Mouse (Mus musculus) CH12.LX (cell line): Measurements from ENCODE around the gene Add1.

ENCODE experiments used
- CTCF ChIP-seq, 2 experiments: IDR thresholded peaks in 1 of 2; conservative IDR thresholded peaks in 1 of 2; 2 replicates each; pipeline ENCODE4 v1.5.1; 2011 to 2012; ENCODE audit warnings: low read depth in 2 of 2, low read length in 2 of 2, improper control_type of control experiment in 1 of 2, inconsistent platforms in 1 of 2, mild to moderate bottlenecking in 1 of 2, moderate library complexity in 1 of 2
- MAZ ChIP-seq: IDR thresholded peaks from 2 replicates; pipeline ENCODE4 v1.6.1; 2012; ENCODE audit warnings: low read depth, mild to moderate bottlenecking, inconsistent platforms, low read length, improper control_type of control experiment, moderate library complexity
- NELFE ChIP-seq: IDR thresholded peaks from 2 replicates; pipeline ENCODE4 v1.6.1; 2011; ENCODE audit warnings: low read depth, low read length, improper control_type of control experiment
- POLR2A ChIP-seq: IDR thresholded peaks from 2 replicates; pipeline ENCODE4 v1.6.1; 2011; ENCODE audit warnings: low read depth, mild to moderate bottlenecking, improper control_type of control experiment, low read length
- USF1 ChIP-seq: IDR thresholded peaks from 2 replicates; pipeline ENCODE4 v1.6.1; 2014; ENCODE audit warnings: low read depth, mild to moderate bottlenecking, inconsistent platforms, low read length, improper control_type of control experiment
- ZC3H11A ChIP-seq: IDR thresholded peaks from 2 replicates; pipeline ENCODE4 v1.6.1; 2012; ENCODE audit warnings: low read depth, mild to moderate bottlenecking, inconsistent platforms, low read length, improper control_type of control experiment

DNA sequence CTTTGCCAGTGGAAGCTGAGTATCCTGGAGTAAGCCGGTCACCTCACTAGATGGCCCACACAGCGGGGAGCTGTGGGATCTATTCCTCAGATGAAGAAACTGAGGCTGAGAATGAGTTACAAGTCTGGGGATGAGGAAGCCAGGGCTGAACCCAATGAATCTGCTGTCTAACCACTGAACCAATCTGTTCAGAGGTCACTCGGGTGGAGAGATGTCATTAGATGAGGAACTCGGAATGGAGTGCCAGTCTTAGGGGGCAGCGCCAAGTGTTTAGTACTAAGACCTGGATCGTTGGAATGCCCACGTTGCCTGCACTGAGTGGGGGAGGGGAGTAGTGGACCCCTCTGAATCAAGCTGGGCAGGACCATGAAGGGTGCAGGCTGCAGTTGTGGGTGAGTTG is 35.4 kb upstream of the Add1 start:
- TF ChIP-seq USF1 (no peak), CTCF (conservative IDR thresholded peaks at IDR 0.05 in 1 of 2, IDR thresholded peaks at IDR 0.05 in 1 of 2; ENCODE audit: low read depth in 2 of 2, low read length in 2 of 2) (no peak), NELFE (no peak), MAZ (no peak), POLR2A (no peak), ZC3H11A (no peak)
